Mouse (Mus musculus) left cerebral cortex, adult 6 months (tissue): ENCODE data around the gene Gm3468. TPM values are rescaled to one million over a fixed set of nuclear protein-coding genes. Genes with fewer than 3 reads are reported as not detected.

ENCODE experiments used
- long read RNA-seq, 2 experiments: library from polyadenylated mRNA; unstranded; transcript quantifications; one replicate each; pipeline ENCODE4 v2.0.0; 2019 to 2020
- polyA plus RNA-seq: library from polyadenylated mRNA; unstranded; fragments of <200 nt; fragmentation: Nextera tagmentation; gene quantifications from 2 replicates; pipeline ENCODE4 v1.2.3, GENCODE M21; 2021

The Gm3468 gene
- 0.39 and 0.55 TPM in 2 replicates for polyA plus RNA-seq
- long read RNA-seq, experiment 1, partial matches to known transcripts = 2 of 7 reads
- long read RNA-seq, experiment 1, other reads (novel, unspliced or antisense) = 5 of 7 reads
- long read RNA-seq, experiment 2, partial matches to known transcripts = 0 of 3 reads
- long read RNA-seq, experiment 2, other reads (novel, unspliced or antisense) = 3 of 3 reads

GRCm38 (mm10) chr14:6108272-6108925, at the start of gene Gm3468:
Gene Gm3468, minus strand, starts transcription at chr14:6108665.

GRCm38 (mm10) chr14:6125707-6126106, 17.2 kb upstream of the Gm3468 start, which contains the start of gene Gm3476:
Gene Gm3476, minus strand, starts transcription at chr14:6125807.

GRCm38 (mm10) chr14:6093842-6094241, 14.6 kb downstream of the Gm3468 start, which contains the start of gene Gm8206:
Gene Gm8206, minus strand, starts transcription at chr14:6093942.

GRCm38 (mm10) chr14:6058167-6058566, 50.3 kb downstream of the Gm3468 start, which contains the start of gene Gm6337:
Gene Gm6337, minus strand, starts transcription at chr14:6058267.

Other genes with a start within 250 kb of the Gm3468 start
- 0.15 and 0.31 TPM in 2 replicates for gene Gm8237, start 228.3 kb downstream of the Gm3468 start, polyA plus RNA-seq
- gene Gm3248, start 146.9 kb downstream of the Gm3468 start, polyA plus RNA-seq = 0.33 and 0.58 TPM in 2 replicates
- not detected in 2 replicates for gene Gm3453, start 129.5 kb downstream of the Gm3468 start, polyA plus RNA-seq
- not detected in 2 replicates for gene Gm6337, start 50.4 kb downstream of the Gm3468 start, polyA plus RNA-seq
- not detected in 2 replicates for gene Gm8206, start 14.7 kb downstream of the Gm3468 start, polyA plus RNA-seq
- not detected in 2 replicates for gene Gm3476, start 17.1 kb upstream of the Gm3468 start, polyA plus RNA-seq
- gene Gm21560, start 110.6 kb upstream of the Gm3468 start, polyA plus RNA-seq = not detected in 2 replicates
- 0.48 and 0.84 TPM in 2 replicates for gene Gm3411, start 178.6 kb upstream of the Gm3468 start, polyA plus RNA-seq
- gene Gm21103, start 196.2 kb upstream of the Gm3468 start, polyA plus RNA-seq = not detected in 2 replicates
- not detected in 2 replicates for gene Gm3618, start 235.0 kb upstream of the Gm3468 start, polyA plus RNA-seq